Mouse (Mus musculus) intestine, embryonic 14.5 days (tissue): Measurements from ENCODE around the gene Sfi1. TPM values are rescaled to one million over a fixed set of nuclear protein-coding genes. Genes with fewer than 3 reads are reported as not detected.
A peak's percentile ranks its signal among the peaks of the same experiment; 100 is the strongest.
"Not testable (repeated sequence)": the region's sequence is repeated elsewhere in the genome, so short reads cannot be mapped to it uniquely, and the experiment has no call there.

Experiments
- ATAC-seq: fragments of 200-750 bp; cut with Nextera tagmentation; replicated peaks from 2 replicates; pipeline ENCODE4 v1.8.0; 2017; ENCODE audit warnings: low read depth, moderate number of reproducible peaks, moderate TSS enrichment, moderate library complexity; ENCODE audit not compliant: low FRiP score, low TSS enrichment
- DNase-seq: peaks from one replicate; pipeline ENCODE4 v3.0.0-alpha.2; 2018; ENCODE audit warnings: low spot score
- H3K27ac ChIP-seq: fragments of 300-500 bp; sonication (generic); 2 replicates; pipeline ENCODE4 v1.5.1; 2014; ENCODE audit warnings: low read depth, mild to moderate bottlenecking, control low read depth
- H3K27me3 ChIP-seq: fragments of 300-500 bp; sonication (generic); replicated peaks from 2 replicates; pipeline ENCODE4 v1.6.1; 2014; ENCODE audit warnings: low read length, control low read depth; ENCODE audit not compliant: control insufficient read depth, insufficient read depth
- H3K36me3 ChIP-seq: fragments of 300-500 bp; sonication (generic); 2 replicates; pipeline ENCODE4 v1.6.1; 2014; ENCODE audit warnings: low read length, control low read depth; ENCODE audit not compliant: control insufficient read depth, insufficient read depth
- H3K4me1 ChIP-seq: fragments of 300-500 bp; sonication (generic); replicated peaks from 2 replicates; pipeline ENCODE4 v1.6.1; 2014; ENCODE audit warnings: low read length, control low read depth, mixed read lengths; ENCODE audit not compliant: control insufficient read depth, insufficient read depth
- H3K4me2 ChIP-seq: fragments of 300-500 bp; sonication (generic); 2 replicates; pipeline ENCODE4 v1.6.1; 2014; ENCODE audit warnings: low read length
- H3K4me3 ChIP-seq: fragments of 300-500 bp; sonication (generic); 2 replicates; pipeline ENCODE4 v1.5.1; 2014; ENCODE audit warnings: low read depth, low read length, control low read depth, mixed read lengths
- H3K9ac ChIP-seq: fragments of 300-500 bp; sonication (generic); 2 replicates; pipeline ENCODE4 v1.6.1; 2014; ENCODE audit warnings: mild to moderate bottlenecking, low read length
- H3K9me3 ChIP-seq: fragments of 300-500 bp; sonication (generic); 2 replicates; pipeline ENCODE4 v1.6.1; 2016; ENCODE audit warnings: low read length, control low read depth; ENCODE audit not compliant: control insufficient read depth
- WGBS: fragments of 180-500 bp; shearing (Covaris S2); extraction: QIAGEN DNeasy Blood & Tissue Kit; methylation state at CpG from one replicate; pipeline ENCODE4 v1.1.7; 2014; 5-methylcytosine and 5-hydroxymethylcytosine counted together
- polyA plus RNA-seq: library from polyadenylated mRNA; unstranded; fragments of >200 nt; fragmentation: Nextera tagmentation; extraction: Ambion mirVana; gene quantifications from 2 replicates; pipeline ENCODE4 v1.2.1, GENCODE M21; 2014

Sfi1 gene
- polyA plus RNA-seq, 1 experiment from 2014 or later: 11.2 TPM

- not testable (repeated sequence) for DNase-seq, H3K4me1 ChIP-seq, H3K27me3 ChIP-seq, H3K36me3 ChIP-seq, H3K9me3 ChIP-seq, H3K9ac ChIP-seq, H3K27ac ChIP-seq, H3K4me3 ChIP-seq, H3K4me2 ChIP-seq
- peak; percentile 3; the same call in 1 of the 2 replicates for ATAC-seq
- WGBS: 78% methylated on average over 3 of the region's 3 CpGs
Measured at GRCm38 (mm10) chr11:3132957-3133356, 60.3 kb downstream of the Sfi1 start.

- not testable (repeated sequence) for H3K27ac ChIP-seq, H3K4me1 ChIP-seq, H3K4me2 ChIP-seq, H3K27me3 ChIP-seq, H3K4me3 ChIP-seq, H3K9me3 ChIP-seq, H3K36me3 ChIP-seq, H3K9ac ChIP-seq
- peak; percentile 29 for ATAC-seq
- peak; percentile 64 for DNase-seq
- WGBS: 92% methylated on average over 8 of the region's 10 CpGs
Measured at GRCm38 (mm10) chr11:3132001-3132400, 61.3 kb downstream of the Sfi1 start.

GRCm38 (mm10) chr11:3129852-3130251, 63.4 kb downstream of the Sfi1 start:
- H3K9me3 ChIP-seq, H3K27me3 ChIP-seq, H3K36me3 ChIP-seq, ATAC-seq, H3K4me2 ChIP-seq, DNase-seq, H3K9ac ChIP-seq, H3K4me3 ChIP-seq, H3K4me1 ChIP-seq, H3K27ac ChIP-seq: not testable (repeated sequence)
- WGBS: 94% methylated on average over 7 of the region's 8 CpGs

- not testable (repeated sequence) for H3K9ac ChIP-seq, H3K27me3 ChIP-seq, H3K27ac ChIP-seq, H3K9me3 ChIP-seq, H3K4me3 ChIP-seq, H3K4me1 ChIP-seq, H3K36me3 ChIP-seq, H3K4me2 ChIP-seq, DNase-seq, ATAC-seq
- 90% methylated on average over 2 of the region's 2 CpGs for WGBS
Measured at GRCm38 (mm10) chr11:3129276-3129675, 64.0 kb downstream of the Sfi1 start.

GRCm38 (mm10) chr11:3127303-3127795, 65.9 kb downstream of the Sfi1 start:
- not testable (repeated sequence) for H3K27ac ChIP-seq, H3K9me3 ChIP-seq, H3K9ac ChIP-seq, H3K4me3 ChIP-seq, H3K27me3 ChIP-seq, H3K4me2 ChIP-seq, H3K4me1 ChIP-seq, H3K36me3 ChIP-seq
- DNase-seq (peak; percentile 64), ATAC-seq (peak; percentile 57)
- 83% methylated on average over 5 of the region's 7 CpGs for WGBS

- not testable (repeated sequence) for H3K27ac ChIP-seq, H3K36me3 ChIP-seq, H3K27me3 ChIP-seq, DNase-seq, H3K4me2 ChIP-seq, H3K4me1 ChIP-seq, H3K9ac ChIP-seq, H3K4me3 ChIP-seq, H3K9me3 ChIP-seq
- 83% methylated on average over 6 of the region's 6 CpGs for WGBS
- peak; percentile 14 for ATAC-seq
Measured at GRCm38 (mm10) chr11:3126478-3127302, 66.6 kb downstream of the Sfi1 start.

- not testable (repeated sequence) for H3K27me3 ChIP-seq, H3K36me3 ChIP-seq, H3K9me3 ChIP-seq, H3K9ac ChIP-seq, H3K4me1 ChIP-seq, DNase-seq, H3K4me2 ChIP-seq, ATAC-seq, H3K4me3 ChIP-seq, H3K27ac ChIP-seq
- WGBS: 88% methylated on average over 3 of the region's 4 CpGs
Measured at GRCm38 (mm10) chr11:3125922-3126321, 67.3 kb downstream of the Sfi1 start.

GRCm38 (mm10) chr11:3124932-3125810, 68.1 kb downstream of the Sfi1 start:
- not testable (repeated sequence) for H3K9me3 ChIP-seq, ATAC-seq, H3K9ac ChIP-seq, H3K4me1 ChIP-seq, H3K27ac ChIP-seq, H3K27me3 ChIP-seq, DNase-seq, H3K4me2 ChIP-seq, H3K36me3 ChIP-seq, H3K4me3 ChIP-seq
- WGBS: 85% methylated on average over 22 of the region's 22 CpGs
